Mouse (Mus musculus) urinary bladder, postnatal 4 days (tissue): Measurements from ENCODE around the gene Disp1.

ENCODE experiments used
- DNase-seq, 2 experiments: peaks; one replicate each; pipeline ENCODE4 v3.0.0; 2021 to 2022; ENCODE audit warnings: low spot score in 2 of 2

Disp1 gene

DNA sequence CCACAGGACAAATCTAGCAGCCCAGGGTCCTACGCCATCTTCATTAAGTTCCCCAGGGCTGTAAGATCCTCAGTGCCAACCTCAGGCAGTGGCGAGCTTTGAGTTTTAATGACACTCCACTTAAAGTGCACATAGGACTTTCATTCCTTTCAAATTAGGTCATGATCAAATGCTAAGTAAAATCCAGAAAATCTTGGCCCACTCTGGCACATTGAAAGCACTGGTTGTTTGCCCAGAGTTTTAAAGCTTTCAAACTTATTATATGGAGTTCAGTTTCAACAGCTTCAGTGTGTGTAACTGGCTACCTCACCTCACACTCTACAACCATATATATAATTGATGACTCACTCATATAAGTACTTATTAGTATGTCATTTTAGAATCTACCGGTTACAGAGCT lies 87.9 kb downstream of the Disp1 start:
- no peak for DNase-seq

DNA sequence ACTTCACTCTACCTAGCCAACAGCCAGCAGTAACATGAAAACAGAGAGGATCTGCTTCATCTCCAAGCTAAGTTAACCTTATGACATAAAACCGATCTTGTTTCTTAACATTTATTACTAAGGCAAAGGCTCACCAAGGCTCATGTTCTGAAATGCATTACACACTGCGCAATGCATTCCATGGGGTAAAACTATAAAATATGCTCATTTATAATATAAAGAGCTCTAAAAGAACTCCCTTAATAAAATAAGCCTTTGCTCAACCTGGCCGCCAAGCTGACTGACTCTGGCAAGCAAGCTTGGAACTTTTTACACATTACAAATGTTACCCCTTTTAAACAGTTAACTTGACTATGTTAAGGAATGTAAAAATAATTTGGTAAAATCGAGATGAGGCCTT lies 94.1 kb downstream of the Disp1 start:
- no peak for DNase-seq

DNA sequence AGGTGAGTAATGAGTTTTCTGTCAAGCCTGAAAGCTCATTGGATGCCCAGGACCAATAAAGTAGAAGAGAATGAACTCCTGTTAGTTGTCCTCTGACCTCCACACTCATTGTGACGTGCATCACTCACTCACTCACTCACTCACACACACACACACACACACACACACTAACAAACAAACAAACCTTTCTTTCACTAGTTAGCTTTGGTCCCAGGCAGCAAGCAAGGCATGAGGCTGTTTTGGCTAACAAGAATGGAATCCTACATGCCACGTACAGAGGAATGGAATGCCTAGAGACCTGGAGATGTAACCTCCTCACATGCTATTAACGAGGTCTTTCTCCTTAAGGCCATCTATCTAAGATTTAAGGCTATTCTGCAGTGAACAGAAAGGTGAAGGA lies 97.6 kb downstream of the Disp1 start:
- DNase-seq = no peak

DNA sequence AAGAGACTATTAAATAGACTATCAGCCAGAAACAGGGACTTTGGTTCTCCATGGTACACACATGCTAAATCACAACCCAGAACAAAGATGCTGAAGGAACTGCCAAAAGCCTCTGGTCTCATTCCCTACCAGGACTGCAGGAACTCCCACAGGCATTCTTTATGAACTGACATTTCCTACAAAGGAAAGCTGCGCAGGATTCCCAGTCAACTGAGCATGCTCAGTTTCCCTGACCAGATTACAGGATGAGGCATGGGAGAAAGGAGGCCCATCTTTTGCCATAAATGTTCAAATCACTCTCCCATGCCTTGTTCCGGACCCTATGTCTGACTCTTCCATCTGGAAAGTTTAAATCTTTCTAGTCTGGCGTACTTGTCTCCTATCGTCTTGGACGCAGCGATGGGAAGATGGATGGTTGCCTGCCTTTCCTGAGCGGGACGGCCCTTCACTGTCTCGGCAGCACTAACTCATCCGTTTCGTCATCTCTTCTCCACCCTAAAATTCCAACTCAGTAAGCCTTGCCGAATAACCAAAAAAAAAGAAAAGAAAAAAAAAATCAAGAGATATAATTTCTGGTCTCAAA lies 100.9 kb downstream of the Disp1 start:
- no peak for DNase-seq

DNA sequence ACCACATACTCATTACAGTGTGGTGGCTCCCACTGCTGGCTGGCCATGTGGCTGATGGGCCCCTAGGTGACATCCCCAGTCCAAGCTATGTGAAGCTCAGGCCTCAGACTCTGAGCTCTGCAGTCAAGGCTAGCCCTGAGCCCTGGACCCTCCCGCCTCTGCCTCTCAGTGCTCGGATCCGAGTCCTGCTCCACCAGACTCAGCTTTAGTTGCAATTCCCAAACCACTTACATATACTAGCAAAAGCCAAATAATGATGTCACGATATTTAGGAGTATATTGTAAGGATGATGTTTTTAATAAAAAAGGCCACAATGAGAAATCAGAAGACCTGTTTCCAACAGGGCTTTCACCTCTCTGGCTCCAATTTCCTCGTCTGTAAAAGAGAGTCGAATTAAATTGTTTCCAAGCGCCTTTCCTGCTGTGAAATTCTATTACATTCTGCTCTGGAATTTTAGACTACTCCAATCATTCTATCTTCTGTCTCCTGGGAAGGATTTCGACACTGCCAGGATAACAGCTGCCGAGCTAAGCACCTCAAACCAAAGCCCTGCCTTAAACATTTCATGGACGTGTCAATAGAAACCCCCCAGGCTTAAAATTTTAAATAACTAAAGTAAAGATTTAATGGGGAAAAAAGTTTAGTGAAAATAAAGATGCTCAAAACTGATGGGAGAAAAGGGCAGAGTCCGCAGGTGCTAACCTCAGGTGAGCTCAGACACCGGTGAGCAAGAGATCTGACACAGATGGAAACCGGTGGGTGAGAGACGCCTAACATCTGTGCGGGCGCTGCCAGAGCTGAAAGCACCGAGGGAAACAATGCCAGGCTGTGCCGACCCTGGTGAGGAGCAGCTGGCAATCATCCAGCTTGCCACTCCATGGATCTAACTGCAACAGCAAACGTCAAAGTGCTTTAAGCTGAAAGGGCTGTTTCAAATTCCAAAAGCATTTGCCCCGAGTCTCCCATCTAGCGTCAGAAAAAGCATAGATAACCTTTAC lies 103.2 kb downstream of the Disp1 start:
- no peak for DNase-seq

DNA sequence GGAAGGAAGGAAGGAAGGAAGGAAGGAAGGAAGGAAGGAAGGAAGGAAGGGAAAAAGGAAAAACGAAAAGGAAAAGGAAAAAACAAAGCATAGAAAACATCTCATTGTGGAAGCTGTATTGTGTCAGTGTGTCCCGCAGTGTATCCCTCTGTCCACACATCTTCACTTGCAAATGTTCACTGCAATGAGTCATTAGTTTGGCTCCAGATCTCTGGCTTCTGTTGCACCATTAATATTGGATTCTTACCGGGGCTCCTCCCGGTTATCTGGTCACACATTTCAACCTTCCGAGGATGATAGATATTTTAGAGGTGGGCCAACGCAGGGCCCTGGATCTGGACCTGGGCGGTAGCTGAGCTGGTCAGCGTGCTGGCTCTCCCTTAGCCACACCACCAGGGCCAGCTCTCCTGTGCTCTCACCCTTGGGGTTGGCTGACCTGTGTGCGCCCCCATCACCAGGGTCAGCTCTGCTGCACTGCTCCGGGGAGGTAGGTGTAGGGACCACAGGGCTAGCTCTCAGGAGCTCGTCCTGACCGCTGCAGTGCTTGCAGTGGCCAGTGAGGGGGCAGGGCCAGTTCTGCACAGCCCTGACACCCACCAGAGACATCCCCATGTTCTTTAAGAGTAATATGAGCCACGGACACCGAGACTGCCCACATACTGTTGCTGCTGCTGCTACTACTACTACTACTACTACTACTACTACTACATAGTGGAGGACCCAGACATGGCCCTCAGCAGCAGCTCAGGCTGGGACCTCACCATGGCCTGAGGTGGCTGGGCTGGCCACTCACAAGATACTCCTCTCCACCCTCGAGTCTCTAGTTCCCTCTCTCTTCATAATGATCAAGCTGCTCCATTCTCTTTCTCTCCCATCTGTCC lies 104.1 kb downstream of the Disp1 start:
- DNase-seq = no peak

DNA sequence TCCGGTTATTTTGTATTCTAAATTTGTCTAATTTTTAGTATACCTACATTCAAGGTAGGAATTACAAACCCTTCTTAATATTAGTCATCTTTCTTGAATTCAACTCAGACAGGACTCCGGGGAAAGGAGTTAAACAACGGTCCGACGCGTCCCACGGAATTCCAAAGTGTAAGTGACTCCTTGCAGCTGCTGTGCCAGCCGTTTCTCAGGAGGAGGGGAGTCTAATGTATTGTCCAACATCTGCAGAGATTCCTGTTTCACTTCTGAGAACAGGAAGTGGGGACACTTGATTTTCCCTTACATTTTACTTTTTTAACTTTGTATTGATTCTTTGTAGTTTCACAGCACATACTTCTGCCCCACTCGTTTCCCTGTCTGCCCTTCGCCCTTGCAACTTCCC lies 104.9 kb downstream of the Disp1 start:
- no peak for DNase-seq

DNA sequence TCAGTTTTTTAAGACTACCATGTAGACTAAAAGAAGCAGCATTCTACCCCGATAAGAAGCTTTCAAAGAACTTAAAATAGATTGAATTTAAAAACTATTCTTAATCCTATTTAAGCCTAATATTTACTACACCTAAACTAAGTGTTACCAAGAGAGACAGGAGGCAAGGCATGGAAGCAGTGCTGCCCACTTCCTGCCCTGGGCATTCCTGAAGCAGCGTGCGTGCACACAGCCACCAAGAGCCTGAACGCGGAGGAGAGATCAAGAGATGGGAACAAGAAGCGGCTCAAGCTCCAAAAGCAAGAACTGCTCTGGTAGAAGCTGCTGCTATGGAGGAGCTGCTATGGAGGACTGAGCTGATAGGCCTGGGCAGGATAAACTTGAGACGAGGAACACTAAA lies 106.2 kb downstream of the Disp1 start:
- no peak for DNase-seq

DNA sequence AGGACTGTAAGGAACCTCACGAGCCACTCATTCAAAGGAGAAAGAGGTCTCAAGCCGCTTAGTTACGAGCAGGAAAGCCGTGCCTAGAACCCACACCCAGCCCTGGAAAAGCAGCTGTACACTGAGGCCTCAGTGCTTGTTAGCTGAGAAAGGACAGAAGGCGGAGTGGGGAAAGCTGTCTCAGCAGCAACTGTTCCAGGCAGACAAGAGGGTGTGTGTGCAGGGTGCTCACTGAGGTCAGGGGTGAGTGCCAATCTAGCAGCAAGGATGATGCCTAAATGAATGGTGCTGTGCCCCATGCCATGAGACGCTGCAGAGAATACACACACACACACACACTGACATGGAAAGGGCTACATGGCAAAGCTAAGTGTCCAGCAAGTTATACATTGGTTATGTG lies 106.8 kb downstream of the Disp1 start:
- no peak for DNase-seq

DNA sequence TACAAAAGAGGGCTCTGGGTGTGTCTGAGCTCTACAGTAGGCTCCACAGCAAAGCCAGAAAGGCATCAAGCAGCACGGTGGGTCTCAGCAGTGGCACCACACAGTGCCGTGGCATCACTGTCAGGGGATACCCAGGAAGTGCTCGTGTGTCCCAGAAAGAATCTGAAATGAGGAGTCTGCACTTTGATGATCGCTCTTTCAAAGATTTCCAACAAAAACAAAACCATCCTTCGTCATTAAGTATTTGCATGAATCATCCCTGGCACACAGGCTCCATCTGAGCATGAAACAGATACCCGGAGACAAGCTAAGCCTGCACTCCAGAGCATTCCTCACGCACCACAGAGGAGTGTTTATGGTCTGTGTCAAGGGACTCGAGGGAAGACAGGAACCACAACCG lies 107.8 kb downstream of the Disp1 start:
- DNase-seq = no peak

DNA sequence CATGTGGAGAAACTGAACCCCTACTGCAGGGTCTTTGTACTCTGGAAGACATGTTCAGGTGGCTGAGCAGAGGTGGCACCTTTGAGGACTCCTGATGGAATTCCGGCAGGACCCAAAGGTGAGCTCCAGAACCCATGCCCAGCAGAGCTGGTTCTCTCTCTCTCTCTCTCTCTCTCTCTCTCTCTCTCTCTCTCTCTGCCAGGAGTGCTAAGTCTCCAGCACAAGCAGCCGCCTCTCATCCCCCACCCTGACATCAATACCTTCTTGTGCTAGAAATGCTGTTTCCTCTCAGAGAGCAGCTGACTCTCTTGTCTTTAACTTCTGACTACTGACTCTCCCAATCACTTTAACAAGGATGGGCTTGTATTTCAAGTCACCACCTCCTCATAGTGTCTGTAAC lies 113.8 kb downstream of the Disp1 start:
- no peak for DNase-seq

DNA sequence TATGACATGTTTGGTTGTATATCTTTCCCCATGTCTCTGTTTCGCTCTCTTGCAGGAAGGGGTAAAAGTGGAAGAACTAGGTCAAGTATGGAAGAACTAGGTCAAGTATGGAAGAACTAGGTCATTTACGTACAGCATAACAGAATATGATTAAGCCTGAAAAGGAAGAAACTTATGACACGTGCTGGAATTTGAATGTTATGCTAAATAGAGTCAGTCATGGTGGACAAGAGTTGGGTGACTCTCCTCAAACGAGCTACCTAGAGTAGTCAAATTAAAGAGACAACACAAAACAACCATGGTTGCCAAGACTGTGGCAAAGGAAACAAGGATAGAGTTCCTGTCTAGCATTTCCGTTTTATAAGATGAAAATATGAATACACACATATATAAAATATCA lies 116.6 kb downstream of the Disp1 start:
- no peak for DNase-seq

DNA sequence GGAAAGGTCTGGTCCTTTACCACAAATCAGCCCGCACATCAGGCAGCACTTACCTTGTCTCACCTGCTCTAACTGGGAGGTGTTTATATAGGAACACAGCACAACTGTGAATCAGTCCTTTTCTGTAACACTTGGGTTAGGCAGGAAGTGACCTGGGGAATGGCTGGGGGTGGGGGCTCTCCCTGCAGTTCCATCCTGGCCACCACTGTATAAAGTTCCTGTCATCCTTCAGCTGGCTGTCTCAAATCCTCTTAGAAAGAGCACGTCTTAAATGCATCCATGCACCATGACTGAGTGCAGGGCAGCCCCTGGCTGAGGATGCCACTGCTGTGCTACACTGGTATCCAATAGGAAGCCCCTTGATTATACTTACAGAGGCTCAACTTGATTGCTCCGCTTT lies 118.5 kb downstream of the Disp1 start:
- no peak for DNase-seq

DNA sequence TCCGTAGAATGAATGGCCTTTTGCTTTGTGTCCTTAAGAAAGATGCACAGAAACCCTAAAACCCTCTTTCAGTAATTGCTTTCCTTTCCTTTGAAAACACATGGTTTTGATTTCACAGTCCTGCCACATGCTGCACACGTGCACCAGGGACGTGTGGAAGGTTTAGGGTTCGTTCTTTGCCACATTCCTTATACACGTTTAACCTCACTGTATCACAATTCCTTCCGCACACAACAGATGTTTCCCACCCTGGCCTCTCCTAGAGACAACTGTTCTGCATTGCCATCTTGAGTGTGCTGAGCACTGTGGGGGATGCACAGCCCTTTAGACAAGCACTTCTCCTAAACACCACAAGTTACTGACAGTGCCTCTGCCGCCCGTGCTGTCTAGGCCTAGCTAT lies 119.2 kb downstream of the Disp1 start:
- no peak for DNase-seq

DNA sequence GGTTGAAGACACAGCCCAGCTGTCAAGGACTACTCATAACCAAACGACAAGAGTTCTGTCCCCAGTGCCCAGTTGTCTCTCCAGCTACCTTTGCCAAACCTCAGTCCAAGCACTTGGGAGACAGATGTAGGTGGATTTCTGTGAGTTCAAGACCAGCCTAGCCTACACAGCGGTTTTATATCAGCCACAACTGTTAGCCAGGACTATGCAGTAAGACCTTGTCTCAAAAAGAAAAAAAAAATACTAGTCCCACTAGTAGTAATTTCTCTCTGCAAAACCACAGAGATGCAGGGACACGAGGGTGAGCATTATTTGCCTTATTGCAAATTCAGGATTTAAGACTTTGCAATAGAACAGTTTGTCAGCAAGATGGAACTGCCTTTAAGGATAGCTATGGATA lies 120.0 kb downstream of the Disp1 start:
- DNase-seq = no peak

DNA sequence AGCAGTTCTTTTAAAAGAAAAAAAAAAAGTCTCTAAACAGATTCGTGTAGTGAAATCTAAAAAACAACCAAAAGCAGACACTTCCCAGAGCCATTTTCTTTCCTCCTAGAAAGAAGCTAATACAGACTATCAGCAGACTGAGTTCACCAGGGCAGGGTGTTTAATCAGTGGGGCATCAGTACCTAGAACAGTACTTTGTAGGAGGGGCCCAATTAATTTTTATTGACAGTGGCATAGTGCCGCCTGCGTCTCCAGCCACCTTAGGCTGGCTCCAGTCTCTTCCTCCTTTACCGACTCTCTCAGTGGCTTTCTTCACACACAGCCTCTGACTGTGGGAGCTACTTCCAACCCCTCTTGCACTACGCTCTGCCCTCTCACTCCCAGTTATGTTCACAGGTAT lies 121.1 kb downstream of the Disp1 start:
- no peak for DNase-seq

DNA sequence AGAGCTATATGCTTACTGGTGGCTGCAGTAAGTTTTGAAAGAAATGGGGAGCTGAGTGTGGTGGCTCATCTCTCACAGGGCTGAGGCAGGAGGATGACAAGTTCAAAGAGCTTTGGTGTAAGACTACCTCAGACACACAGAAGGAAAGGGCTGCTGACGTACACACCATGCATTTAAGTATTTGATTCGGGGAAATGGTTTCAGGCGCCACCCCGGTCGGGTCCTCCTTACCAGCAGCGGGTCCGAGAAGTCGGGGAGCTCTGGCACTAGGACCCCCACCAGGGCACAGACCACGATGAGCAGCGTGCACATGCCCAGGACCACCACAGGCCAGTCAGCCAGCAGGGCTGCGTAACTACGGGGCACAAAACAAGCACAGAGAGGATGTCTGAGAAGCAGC lies 121.6 kb downstream of the Disp1 start:
- DNase-seq = no peak

DNA sequence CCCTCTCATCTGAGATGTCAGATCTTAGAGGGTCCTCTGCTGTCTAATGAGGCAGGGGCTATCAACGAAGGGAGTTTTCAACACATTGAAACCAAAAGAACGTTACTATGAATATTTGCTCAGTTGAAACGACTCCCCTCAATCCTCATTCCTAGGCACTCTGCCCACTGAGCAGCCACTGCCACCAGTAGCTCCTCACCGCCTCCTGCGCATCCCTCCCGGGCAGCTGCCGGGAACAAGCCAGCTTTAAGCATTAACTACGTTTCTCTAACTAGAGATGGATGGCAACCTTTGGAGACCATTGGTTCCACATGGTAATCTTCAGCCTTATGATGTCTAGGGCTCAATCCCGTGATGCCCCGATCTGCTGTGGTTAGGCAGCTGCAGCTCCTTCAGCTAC lies 123.7 kb downstream of the Disp1 start:
- DNase-seq = no peak

DNA sequence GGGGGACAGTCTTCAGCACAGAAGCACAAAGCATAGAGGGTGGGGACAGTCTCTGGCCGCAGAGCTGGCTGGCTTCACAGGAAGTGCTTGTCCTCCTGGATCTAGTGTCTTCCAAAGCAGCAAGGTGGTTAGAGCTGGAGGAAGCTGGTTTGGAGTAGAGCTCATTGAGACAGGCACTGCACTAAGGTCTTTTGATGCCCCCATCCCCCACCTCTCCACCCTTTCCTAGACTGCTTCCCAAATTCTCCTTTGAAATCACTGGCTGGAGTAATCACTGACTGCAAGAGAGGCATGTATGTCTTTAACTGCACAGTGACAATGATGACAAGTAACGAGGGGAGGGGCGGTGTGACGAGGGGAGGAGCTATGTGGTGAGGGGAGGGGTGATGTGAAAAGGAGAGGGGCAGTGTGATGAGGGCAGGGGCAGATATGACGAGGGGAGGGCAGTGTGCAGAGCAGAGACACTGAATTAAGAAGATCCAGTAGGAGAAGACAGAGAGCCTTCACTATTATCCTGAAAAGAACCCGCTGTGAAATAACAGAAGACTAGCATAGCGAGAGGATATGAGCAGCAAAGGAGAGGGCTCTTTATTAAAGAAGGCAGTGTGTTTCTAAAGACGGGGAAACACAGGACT lies 125.8 kb downstream of the Disp1 start:
- DNase-seq = no peak

DNA sequence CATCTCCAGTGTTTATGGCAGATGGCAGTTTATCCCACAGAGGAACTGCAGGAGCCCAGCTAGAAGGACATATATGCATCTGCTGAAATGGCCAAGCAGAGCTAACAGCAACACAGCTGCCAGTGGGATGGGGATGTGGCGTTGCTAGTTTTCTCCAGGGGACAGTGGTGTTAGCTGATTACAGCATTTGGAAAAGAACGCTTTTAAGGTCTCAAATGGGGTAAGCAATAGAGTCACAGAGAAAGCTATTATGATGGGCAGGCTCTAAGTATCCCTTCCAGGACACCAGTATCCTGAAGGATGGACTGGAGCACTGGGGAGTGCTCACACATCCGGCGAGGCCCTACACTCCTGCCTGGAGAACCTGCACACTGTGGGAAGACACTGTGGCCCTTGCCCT lies 129.0 kb downstream of the Disp1 start:
- DNase-seq = no peak

DNA sequence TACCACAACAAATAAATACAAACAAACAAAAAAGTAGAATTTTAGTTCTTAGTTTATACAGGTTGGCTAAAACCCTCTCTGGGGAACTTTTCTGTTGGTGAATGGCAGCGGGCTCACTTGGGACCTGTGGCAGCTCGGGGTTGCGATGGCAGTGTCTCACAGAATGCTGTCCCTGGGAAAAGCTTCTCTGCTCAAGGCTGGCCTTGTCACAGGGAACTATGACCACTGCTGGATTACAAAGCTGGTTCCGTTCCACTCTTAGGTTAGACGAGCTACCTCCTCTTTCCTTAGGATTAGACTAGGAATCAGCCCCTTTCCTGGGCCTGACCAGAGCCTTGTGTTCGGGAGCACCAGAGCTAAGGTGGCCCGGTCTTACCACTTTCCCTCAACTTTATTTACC lies 130.1 kb downstream of the Disp1 start:
- no peak for DNase-seq

DNA sequence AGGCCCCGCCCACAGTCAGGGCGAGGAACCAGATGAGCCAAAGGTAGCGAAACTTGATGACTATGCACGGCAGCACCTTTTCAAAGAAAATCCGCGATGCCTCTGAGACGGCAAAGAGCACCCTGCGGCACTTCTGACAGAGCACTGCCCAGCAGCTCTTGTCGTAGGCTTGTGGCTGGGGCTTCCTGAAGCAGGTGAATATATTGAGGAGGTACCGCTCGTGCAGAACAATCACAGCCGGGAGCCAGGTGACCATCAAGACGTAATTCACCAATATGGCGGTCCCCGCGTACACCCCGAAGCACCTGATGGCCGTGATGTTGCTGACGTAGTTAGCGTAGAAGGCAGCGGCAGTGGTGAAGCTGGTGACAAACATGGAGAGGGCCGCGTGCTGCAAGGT lies 132.7 kb downstream of the Disp1 start:
- no peak for DNase-seq
